Mouse (Mus musculus): ENCODE measurements around the gene Chpf.

- TF ChIP-seq CTCF (IDR thresholded peaks at IDR 0.05; ENCODE audit: borderline replicate concordance, insufficient read depth, low read depth, low read length) (no peak), POLR2A (IDR thresholded peaks at IDR 0.05; ENCODE audit: borderline replicate concordance, insufficient read depth, low read length) (no peak)
Measured at GRCm38 (mm10) chr1:75442171-75442570, 36.9 kb downstream of the Chpf start.
